Mouse (Mus musculus) midbrain, embryonic 11.5 days (tissue): Measurements from ENCODE around the gene E130114P18Rik. TPM values are rescaled to one million over a fixed set of nuclear protein-coding genes. Genes with fewer than 3 reads are reported as not detected.

Source experiments
- ATAC-seq: fragments of 200-750 bp; cut with Nextera tagmentation; 2 replicates; pipeline ENCODE4 v1.8.0; 2017; ENCODE audit warnings: moderate TSS enrichment, moderate library complexity; ENCODE audit not compliant: low FRiP score
- DNase-seq: peaks from one replicate; pipeline ENCODE4 v3.0.0; 2015; ENCODE audit warnings: low spot score; ENCODE audit errors: missing footprints
- H3K27ac ChIP-seq: fragments of 300-500 bp; sonication (generic); 2 replicates; pipeline ENCODE4 v1.5.1; 2014; ENCODE audit warnings: low read depth, low read length
- H3K27me3 ChIP-seq: fragments of 300-500 bp; sonication (generic); 2 replicates; pipeline ENCODE4 v1.6.1; 2014; ENCODE audit warnings: mild to moderate bottlenecking, low read length, moderate library complexity, mixed read lengths; ENCODE audit not compliant: control insufficient read depth, insufficient read depth
- H3K36me3 ChIP-seq: fragments of 300-500 bp; sonication (generic); 2 replicates; pipeline ENCODE4 v1.6.1; 2014; ENCODE audit warnings: mild to moderate bottlenecking, low read length, moderate library complexity, mixed read lengths; ENCODE audit not compliant: control insufficient read depth, insufficient read depth
- H3K4me1 ChIP-seq: fragments of 300-500 bp; sonication (generic); 2 replicates; pipeline ENCODE4 v1.6.1; 2014; ENCODE audit warnings: low read length; ENCODE audit not compliant: control insufficient read depth, insufficient read depth
- H3K4me2 ChIP-seq: fragments of 300-500 bp; sonication (generic); 2 replicates; pipeline ENCODE4 v1.6.1; 2014; ENCODE audit warnings: mild to moderate bottlenecking, moderate library complexity
- H3K4me3 ChIP-seq: fragments of 300-500 bp; sonication (generic); 2 replicates; pipeline ENCODE4 v1.5.1; 2014; ENCODE audit warnings: low read depth, low read length
- H3K9ac ChIP-seq: fragments of 300-500 bp; sonication (generic); 2 replicates; pipeline ENCODE4 v1.6.1; 2014; ENCODE audit warnings: low read length
- H3K9me3 ChIP-seq: fragments of 300-500 bp; sonication (generic); 2 replicates; pipeline ENCODE4 v1.6.1; 2016; ENCODE audit warnings: low read length; ENCODE audit not compliant: control insufficient read depth
- WGBS: fragments of 180-500 bp; shearing (Covaris S2); extraction: QIAGEN DNeasy Blood & Tissue Kit; methylation state at CpG from one replicate; pipeline ENCODE4 v1.1.7; 2014; 5-methylcytosine and 5-hydroxymethylcytosine counted together
- polyA plus RNA-seq: library from polyadenylated mRNA; unstranded; fragments of >200 nt; fragmentation: Nextera tagmentation; extraction: Ambion mirVana; gene quantifications from 2 replicates; pipeline ENCODE4 v1.2.1, GENCODE M21; 2014

Gene E130114P18Rik
- polyA plus RNA-seq, 1 experiment from 2014 or later: 7.7 TPM

DNA sequence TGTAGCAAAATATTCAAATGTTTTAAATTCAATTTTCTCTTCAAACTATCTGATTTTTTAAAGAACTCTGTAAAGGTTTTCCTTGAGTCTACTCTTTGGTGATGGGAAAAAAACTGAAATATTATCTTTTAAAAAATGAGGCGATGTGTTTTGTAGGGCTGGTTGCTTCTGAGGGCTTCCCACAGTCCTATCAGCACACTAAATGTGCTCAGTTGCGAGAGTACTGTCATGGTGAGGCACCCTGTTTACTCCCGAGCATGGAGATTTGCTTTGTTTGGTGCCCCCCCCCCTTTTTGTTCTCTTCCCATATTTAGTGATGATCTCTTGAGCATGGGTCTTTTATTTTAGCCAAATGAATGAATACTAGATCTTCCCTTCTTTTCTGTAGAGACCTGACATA lies 4.2 kb upstream of the E130114P18Rik start:
- DNase-seq (no peak), ATAC-seq (no peak)
- Histone ChIP-seq H3K4me2 (no peak overlapping the region), H3K36me3 (peaks cover 5% of the 10 kb centered on the region; the same call in 1 of the 2 replicates), H3K4me3 (no peak overlapping the region), H3K9me3 (0 out of 2 replicates have a peak, but pooled peaks cover 2% of the 10 kb centered on the region), H3K27me3 (peaks cover 73% of the 10 kb centered on the region), H3K9ac (no peak overlapping the region), H3K27ac (no peak overlapping the region), H3K4me1 (0 out of 2 replicates have a peak, but pooled peaks cover 3% of the 10 kb centered on the region)
- 92% methylated on average over 3 of the region's 3 CpGs for WGBS

DNA sequence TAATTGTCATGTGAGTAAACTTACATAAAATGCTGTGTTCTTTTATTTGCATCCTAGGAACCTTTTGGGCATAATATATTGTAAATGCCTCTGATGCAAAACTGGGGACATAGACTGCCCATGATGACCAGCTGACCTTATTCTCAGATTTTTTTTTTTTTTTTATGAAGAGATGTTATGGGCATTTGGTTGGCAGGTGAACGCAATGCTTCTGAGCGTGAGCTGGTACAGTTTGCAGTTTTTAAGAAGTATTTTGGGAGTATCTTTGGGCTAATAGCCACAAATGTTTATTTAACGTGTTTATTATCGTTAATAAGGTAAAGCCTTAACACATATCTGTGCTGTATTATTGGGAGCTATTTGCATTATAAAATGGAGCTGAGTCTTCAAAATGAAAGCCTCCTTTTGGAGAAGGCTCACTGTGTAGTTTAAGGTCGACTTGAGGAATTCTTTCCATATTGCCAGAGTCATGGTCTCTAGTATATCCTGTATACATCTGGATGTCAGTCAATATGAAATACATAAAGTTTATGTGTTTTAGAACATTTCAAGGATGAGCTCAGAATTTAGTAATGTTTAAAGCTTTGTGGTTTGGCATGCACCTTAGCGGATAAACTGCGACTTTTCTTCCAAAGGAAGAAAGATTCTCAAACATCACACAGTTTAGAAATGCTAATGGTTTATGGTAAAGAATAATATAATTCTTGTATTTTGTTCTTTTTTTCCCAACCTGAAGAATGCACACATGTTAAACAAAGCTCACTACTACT lies 3.0 kb upstream of the E130114P18Rik start:
- H3K4me1 ChIP-seq: 0 out of 2 replicates have a peak, but pooled peaks cover 5% of the 10 kb centered on the region
- no peak overlapping the region for H3K9ac ChIP-seq
- H3K36me3 ChIP-seq: peaks cover 5% of the 10 kb centered on the region; the same call in 1 of the 2 replicates
- H3K4me3 ChIP-seq: no peak overlapping the region
- H3K27me3 ChIP-seq: peaks cover 76% of the 10 kb centered on the region
- WGBS: 73% methylated on average over 7 of the region's 7 CpGs
- DNase-seq: peak; percentile 83
- H3K4me2 ChIP-seq: peak overlapping the region; percentile 4; the same call in 1 of the 2 replicates
- no peak for ATAC-seq
- H3K9me3 ChIP-seq: 0 out of 2 replicates have a peak, but pooled peaks cover 2% of the 10 kb centered on the region
- H3K27ac ChIP-seq: no peak overlapping the region

DNA sequence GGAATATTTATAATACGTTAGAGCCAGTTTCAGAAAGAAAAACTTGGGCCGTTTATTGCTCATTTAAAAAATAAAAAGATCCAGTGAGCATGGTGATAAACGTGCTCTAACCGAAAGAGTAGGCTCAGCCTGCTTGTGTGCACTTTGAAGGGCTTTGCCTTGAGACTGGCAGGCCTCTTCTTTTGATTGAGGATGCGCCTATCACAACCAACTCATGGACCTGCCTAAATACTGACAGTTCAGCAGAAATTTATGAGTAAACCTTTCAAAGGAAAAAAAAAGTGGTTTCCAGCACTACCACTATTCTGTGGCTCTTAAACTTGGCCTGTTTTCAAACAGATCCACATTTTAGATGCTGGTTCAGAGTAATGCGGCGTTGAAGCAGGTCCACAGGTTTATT lies 2.1 kb upstream of the E130114P18Rik start:
- H3K4me1 ChIP-seq: 0 out of 2 replicates have a peak, but pooled peaks cover 5% of the 10 kb centered on the region
- H3K27me3 ChIP-seq: peaks cover 75% of the 10 kb centered on the region
- H3K27ac ChIP-seq: no peak overlapping the region
- H3K4me2 ChIP-seq: peak overlapping the region; percentile 75; the same call in 1 of the 2 replicates
- no peak for ATAC-seq
- peak overlapping the region; percentile 24; the same call in 1 of the 2 replicates for H3K9ac ChIP-seq
- peak overlapping the region; percentile 78; the same call in 1 of the 2 replicates for H3K4me3 ChIP-seq
- H3K9me3 ChIP-seq: 0 out of 2 replicates have a peak, but pooled peaks cover 2% of the 10 kb centered on the region
- H3K36me3 ChIP-seq: peaks cover 5% of the 10 kb centered on the region; the same call in 1 of the 2 replicates
- WGBS: 33% methylated on average over 7 of the region's 7 CpGs
- DNase-seq: no peak

DNA sequence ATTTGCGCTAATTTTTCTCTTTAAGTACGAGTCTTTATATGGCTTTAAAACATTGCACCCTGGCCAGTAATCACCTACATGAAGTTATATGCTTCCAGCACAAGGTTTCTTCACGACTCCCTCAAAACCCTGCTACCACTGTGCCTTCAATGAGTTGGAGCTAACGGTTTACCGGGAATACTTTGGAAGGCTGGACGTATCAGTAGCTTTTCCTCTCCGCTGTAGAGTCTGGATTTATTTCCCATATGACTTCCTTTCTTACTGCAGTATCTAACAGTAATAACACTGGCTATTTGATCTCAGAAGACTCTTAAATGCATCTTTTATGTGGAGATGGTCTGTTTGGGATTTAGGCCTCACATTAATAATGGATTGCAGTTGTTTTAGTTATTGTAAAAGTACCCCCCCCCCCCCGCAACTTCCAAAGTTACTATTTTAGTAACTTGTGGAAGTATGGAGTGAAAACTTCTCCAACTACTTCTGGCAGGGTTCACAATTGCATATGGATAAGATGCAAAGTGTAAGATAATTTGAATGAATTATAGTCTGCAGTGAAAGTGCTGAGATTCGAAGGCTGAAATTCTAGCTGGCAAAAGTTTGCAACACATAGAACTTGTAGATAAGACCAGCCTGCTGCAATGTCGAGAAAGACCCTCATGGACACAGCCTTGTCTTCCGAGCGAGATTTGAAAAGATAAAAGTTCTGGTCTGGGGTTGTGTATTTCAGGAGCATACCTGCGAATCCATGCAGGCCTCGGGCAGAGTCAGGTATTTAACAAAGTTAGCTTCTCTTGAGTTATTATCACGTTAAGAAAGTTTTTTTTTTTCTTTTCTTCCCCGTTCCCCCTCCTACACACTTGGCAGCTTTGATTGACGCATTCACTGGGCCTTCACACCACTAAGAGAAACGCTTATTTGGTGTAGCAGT lies 1.4 kb upstream of the E130114P18Rik start:
- peak overlapping the region; percentile 78 for H3K4me3 ChIP-seq
- H3K4me1 ChIP-seq: 0 out of 2 replicates have a peak, but pooled peaks cover 5% of the 10 kb centered on the region
- peak overlapping the region; percentile 65; the same call in 1 of the 2 replicates for H3K27ac ChIP-seq
- 5% methylated on average over 18 of the region's 18 CpGs for WGBS
- H3K27me3 ChIP-seq: peaks cover 71% of the 10 kb centered on the region
- peak overlapping the region; percentile 75 for H3K4me2 ChIP-seq
- ATAC-seq (no peak), DNase-seq (peak; percentile 94)
- peak overlapping the region; percentile 92 for H3K9ac ChIP-seq
- peaks cover 5% of the 10 kb centered on the region; the same call in 1 of the 2 replicates for H3K36me3 ChIP-seq
- H3K9me3 ChIP-seq: 0 out of 2 replicates have a peak, but pooled peaks cover 2% of the 10 kb centered on the region

DNA sequence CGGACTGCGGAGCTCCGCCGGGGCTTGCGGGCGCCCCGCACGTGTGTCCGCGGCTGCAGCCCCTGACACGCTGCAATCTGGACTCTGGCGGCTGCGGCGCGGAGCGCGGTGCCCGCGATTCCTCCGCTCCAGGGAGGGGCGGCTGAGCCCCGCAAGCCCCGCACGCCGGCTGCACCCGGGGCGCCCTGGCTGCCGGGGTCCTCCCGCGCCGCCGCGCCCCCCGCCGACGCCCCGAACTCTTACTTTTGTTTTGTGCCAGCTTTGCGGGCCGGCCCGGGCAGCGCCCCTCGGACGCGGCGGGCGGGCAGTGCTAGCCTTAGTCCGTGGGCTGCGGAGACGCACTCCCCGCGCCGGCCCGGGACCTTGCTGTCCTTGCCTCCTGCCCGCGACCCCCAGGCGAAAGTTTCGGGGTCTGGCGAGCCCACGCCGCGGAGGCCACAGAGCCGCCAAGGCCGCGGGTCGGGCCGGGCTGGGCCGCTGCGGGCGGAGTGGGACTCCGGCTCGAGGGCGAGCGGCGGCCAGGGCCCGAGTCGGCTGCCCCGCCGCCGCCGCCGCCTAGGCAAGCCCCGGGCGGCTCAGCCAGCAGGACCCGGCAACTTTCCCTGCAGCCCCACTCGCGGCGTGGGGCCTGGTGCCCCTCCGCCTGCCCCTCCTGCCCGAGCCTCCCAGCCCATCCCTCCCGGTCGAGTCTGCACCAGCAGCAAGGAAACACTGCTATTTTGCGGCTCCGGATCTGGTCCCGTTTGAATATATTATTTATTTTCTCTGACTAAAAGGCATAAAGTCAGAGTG lies 529 bp upstream of the E130114P18Rik start:
- ATAC-seq (peak; percentile 49), DNase-seq (peak; percentile 96)
- peaks cover 3% of the 10 kb centered on the region; the same call in 1 of the 2 replicates for H3K36me3 ChIP-seq
- H3K27ac ChIP-seq: peak overlapping the region; percentile 65
- peaks cover 10% of the 10 kb centered on the region for H3K4me1 ChIP-seq
- H3K9me3 ChIP-seq: 0 out of 2 replicates have a peak, but pooled peaks cover 2% of the 10 kb centered on the region
- H3K4me3 ChIP-seq: peak overlapping the region; percentile 78
- WGBS: under 1% methylated on average over 81 of the region's 94 CpGs
- H3K27me3 ChIP-seq: peaks cover 67% of the 10 kb centered on the region
- H3K4me2 ChIP-seq: peak overlapping the region; percentile 75
- peak overlapping the region; percentile 92 for H3K9ac ChIP-seq

DNA sequence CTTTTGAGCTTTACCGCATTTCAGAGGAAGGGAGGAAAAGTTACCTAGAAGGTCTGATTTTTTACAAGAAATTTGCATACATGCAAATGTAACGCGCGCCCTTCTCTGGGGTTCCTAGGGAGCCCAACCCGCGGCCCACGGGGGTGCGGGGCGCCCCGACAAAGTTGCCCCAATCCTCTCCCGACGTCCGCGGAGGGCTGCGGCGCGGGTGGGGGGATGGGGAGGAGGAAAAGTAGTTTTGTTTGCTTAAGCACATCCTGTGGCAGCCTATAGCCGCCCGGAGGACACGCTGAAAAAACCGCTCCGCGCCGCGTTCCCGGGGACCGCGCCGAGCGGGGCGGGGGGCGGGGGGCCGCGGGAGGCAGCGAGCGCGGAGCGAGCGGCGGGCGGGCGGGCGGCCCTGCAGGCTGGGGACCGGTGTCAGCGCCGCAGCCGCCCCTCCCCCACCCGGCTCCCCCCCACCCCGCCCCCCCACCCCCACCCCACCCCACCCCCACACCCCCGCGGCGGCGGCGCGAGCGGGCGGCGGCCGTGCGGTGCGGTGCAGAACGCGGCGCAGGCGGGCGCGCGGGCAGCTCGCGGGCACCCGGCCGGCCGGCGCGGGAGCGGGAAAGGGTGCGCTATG lies 685 bp downstream of the E130114P18Rik start:
- DNase-seq: no peak
- Histone ChIP-seq H3K4me1 (peaks cover 12% of the 10 kb centered on the region), H3K9me3 (no peaks in the 10 kb centered on the region), H3K4me3 (peak overlapping the region; percentile 78), H3K9ac (peak overlapping the region; percentile 92), H3K27ac (peak overlapping the region; percentile 65), H3K4me2 (peak overlapping the region; percentile 75), H3K27me3 (peaks cover 57% of the 10 kb centered on the region), H3K36me3 (no peaks in the 10 kb centered on the region)
- peak; percentile 43 for ATAC-seq
- under 1% methylated on average over 41 of the region's 77 CpGs for WGBS

DNA sequence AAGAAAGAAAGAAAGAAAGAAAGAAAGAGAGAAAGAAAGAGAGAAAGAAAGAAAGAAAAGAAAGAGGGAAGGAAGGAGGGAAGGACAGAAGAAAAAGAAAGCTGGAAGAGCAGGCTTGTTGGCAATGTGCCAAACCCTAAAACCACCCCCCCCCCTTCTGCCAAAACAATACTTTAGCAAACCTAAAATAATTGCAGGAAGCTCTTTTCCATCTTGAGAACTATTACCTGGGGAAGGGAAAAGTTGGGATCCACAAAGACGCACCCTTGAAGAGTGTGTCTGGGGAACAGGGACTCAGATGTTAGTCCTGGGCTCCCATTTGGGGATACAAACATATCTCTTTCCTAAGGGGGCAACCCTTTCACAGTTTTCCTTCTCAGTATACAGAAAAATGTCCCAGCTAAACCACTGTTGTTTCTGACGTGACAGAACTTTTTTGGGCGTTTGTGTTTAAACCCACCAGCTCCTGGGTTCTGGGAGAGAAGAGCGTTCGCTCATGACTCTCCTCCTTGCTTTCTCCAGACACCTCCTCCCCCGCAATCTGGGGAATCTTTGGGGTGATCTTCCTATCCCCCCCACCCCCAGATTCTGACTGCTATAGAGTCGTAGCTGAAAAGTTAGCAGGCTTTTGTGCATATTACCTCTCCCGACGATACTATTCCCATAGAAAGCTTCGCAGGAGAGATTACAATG lies 1.3 kb downstream of the E130114P18Rik start:
- Histone ChIP-seq H3K27me3 (peaks cover 57% of the 10 kb centered on the region), H3K9ac (peak overlapping the region; percentile 92), H3K27ac (peak overlapping the region; percentile 59), H3K4me1 (peaks cover 12% of the 10 kb centered on the region), H3K9me3 (no peaks in the 10 kb centered on the region), H3K4me3 (peak overlapping the region; percentile 78), H3K4me2 (peak overlapping the region; percentile 75), H3K36me3 (no peaks in the 10 kb centered on the region)
- 0% methylated on average over 10 of the region's 10 CpGs for WGBS
- DNase-seq (peak; percentile 95), ATAC-seq (no peak)
